Mouse (Mus musculus): ENCODE measurements around the gene Ccdc78. TPM values are rescaled to one million over a fixed set of nuclear protein-coding genes. Genes with fewer than 3 reads are reported as not detected.

Gene Ccdc78
- polyA plus RNA-seq, 1 experiment from 2014 or later = not detected

Small RNAs within 50 kb of the gene (microRNA-seq; reads per million reads assigned to microRNA genes)
- not detected for gene Gm25083
- gene Mir3082 = 1.7 reads per million
- gene Mir6966 = not detected

Other genes with a start within 250 kb of the Ccdc78 start
- gene Sox8, start 215.9 kb upstream of the Ccdc78 start, polyA plus RNA-seq (2014; fragmentation: Nextera tagmentation; extraction: Ambion mirVana) = 0.44 and 0.70 TPM in 2 replicates
- 36.3 and 37.8 TPM in 2 replicates for gene Lmf1, start 207.5 kb upstream of the Ccdc78 start, polyA plus RNA-seq (2014; fragmentation: Nextera tagmentation; extraction: Ambion mirVana)
- 2.4 and 3.7 TPM in 2 replicates for gene Gng13, start 69.4 kb upstream of the Ccdc78 start, polyA plus RNA-seq (2014; fragmentation: Nextera tagmentation; extraction: Ambion mirVana)
- 8.0 and 9.5 TPM in 2 replicates for gene Chtf18, start 59.2 kb upstream of the Ccdc78 start, polyA plus RNA-seq (2014; fragmentation: Nextera tagmentation; extraction: Ambion mirVana)
- 12.0 and 13.4 TPM in 2 replicates for gene Rpusd1, start 58.9 kb upstream of the Ccdc78 start, polyA plus RNA-seq (2014; fragmentation: Nextera tagmentation; extraction: Ambion mirVana)
- not detected in 2 replicates for gene Mslnl, start 50.5 kb upstream of the Ccdc78 start, polyA plus RNA-seq (2014; fragmentation: Nextera tagmentation; extraction: Ambion mirVana)
- gene Msln, start 32.2 kb upstream of the Ccdc78 start, polyA plus RNA-seq (2014; fragmentation: Nextera tagmentation; extraction: Ambion mirVana) = 31.9 and 34.7 TPM in 2 replicates
- 36.6 and 37.2 TPM in 2 replicates for gene Narfl, start 12.8 kb upstream of the Ccdc78 start, polyA plus RNA-seq (2014; fragmentation: Nextera tagmentation; extraction: Ambion mirVana)
- gene Haghl, start 907 bp upstream of the Ccdc78 start, polyA plus RNA-seq (2014; fragmentation: Nextera tagmentation; extraction: Ambion mirVana) = 59.4 and 60.2 TPM in 2 replicates
- gene Fam173a, start 6.3 kb downstream of the Ccdc78 start, polyA plus RNA-seq (2014; fragmentation: Nextera tagmentation; extraction: Ambion mirVana) = 58.4 and 76.0 TPM in 2 replicates
- not detected in 2 replicates for gene AC134908.4, start 9.1 kb downstream of the Ccdc78 start, polyA plus RNA-seq (2014; fragmentation: Nextera tagmentation; extraction: Ambion mirVana)
- 3.3 and 10.1 TPM in 2 replicates for gene Metrn, start 10.6 kb downstream of the Ccdc78 start, polyA plus RNA-seq (2014; fragmentation: Nextera tagmentation; extraction: Ambion mirVana)
- 0.85 and 1.1 TPM in 2 replicates for gene Fbxl16, start 22.5 kb downstream of the Ccdc78 start, polyA plus RNA-seq (2014; fragmentation: Nextera tagmentation; extraction: Ambion mirVana)
- 15.2 and 17.3 TPM in 2 replicates for gene Wdr24, start 37.0 kb downstream of the Ccdc78 start, polyA plus RNA-seq (2014; fragmentation: Nextera tagmentation; extraction: Ambion mirVana)
- gene Jmjd8, start 42.3 kb downstream of the Ccdc78 start, polyA plus RNA-seq (2014; fragmentation: Nextera tagmentation; extraction: Ambion mirVana) = 28.8 and 30.0 TPM in 2 replicates
- gene Stub1, start 46.8 kb downstream of the Ccdc78 start, polyA plus RNA-seq (2014; fragmentation: Nextera tagmentation; extraction: Ambion mirVana) = 282 and 298 TPM in 2 replicates
- 1.2 and 1.5 TPM in 2 replicates for gene Rhbdl1, start 50.7 kb downstream of the Ccdc78 start, polyA plus RNA-seq (2014; fragmentation: Nextera tagmentation; extraction: Ambion mirVana)
- gene Gm20683, start 55.2 kb downstream of the Ccdc78 start, polyA plus RNA-seq (2014; fragmentation: Nextera tagmentation; extraction: Ambion mirVana) = 1.2 and 1.9 TPM in 2 replicates
- 11.5 and 12.7 TPM in 2 replicates for gene Rhot2, start 58.3 kb downstream of the Ccdc78 start, polyA plus RNA-seq (2014; fragmentation: Nextera tagmentation; extraction: Ambion mirVana)
- gene Wdr90, start 74.9 kb downstream of the Ccdc78 start, polyA plus RNA-seq (2014; fragmentation: Nextera tagmentation; extraction: Ambion mirVana) = 8.2 and 8.6 TPM in 2 replicates
- 164 and 184 TPM in 2 replicates for gene Mcrip2, start 82.2 kb downstream of the Ccdc78 start, polyA plus RNA-seq (2014; fragmentation: Nextera tagmentation; extraction: Ambion mirVana)
- 36.7 and 41.7 TPM in 2 replicates for gene Mettl26, start 88.5 kb downstream of the Ccdc78 start, polyA plus RNA-seq (2014; fragmentation: Nextera tagmentation; extraction: Ambion mirVana)
- gene Wfikkn1, start 94.3 kb downstream of the Ccdc78 start, polyA plus RNA-seq (2014; fragmentation: Nextera tagmentation; extraction: Ambion mirVana) = 0.27 and 0.53 TPM in 2 replicates
- 7.5 and 8.8 TPM in 2 replicates for gene Rab40c, start 133.1 kb downstream of the Ccdc78 start, polyA plus RNA-seq (2014; fragmentation: Nextera tagmentation; extraction: Ambion mirVana)
- 61.8 and 62.7 TPM in 2 replicates for gene Pigq, start 158.4 kb downstream of the Ccdc78 start, polyA plus RNA-seq (2014; fragmentation: Nextera tagmentation; extraction: Ambion mirVana)
- 0.09 TPM in 1 of 2 replicates, not detected in the other for gene Nhlrc4, start 158.4 kb downstream of the Ccdc78 start, polyA plus RNA-seq (2014; fragmentation: Nextera tagmentation; extraction: Ambion mirVana)
- 0.09 TPM in 1 of 2 replicates, not detected in the other for gene A930017K11Rik, start 166.0 kb downstream of the Ccdc78 start, polyA plus RNA-seq (2014; fragmentation: Nextera tagmentation; extraction: Ambion mirVana)
- gene Capn15, start 199.2 kb downstream of the Ccdc78 start, polyA plus RNA-seq (2014; fragmentation: Nextera tagmentation; extraction: Ambion mirVana) = 11.2 and 11.3 TPM in 2 replicates